Mouse (Mus musculus): ENCODE measurements around the gene Fggy.

DNA sequence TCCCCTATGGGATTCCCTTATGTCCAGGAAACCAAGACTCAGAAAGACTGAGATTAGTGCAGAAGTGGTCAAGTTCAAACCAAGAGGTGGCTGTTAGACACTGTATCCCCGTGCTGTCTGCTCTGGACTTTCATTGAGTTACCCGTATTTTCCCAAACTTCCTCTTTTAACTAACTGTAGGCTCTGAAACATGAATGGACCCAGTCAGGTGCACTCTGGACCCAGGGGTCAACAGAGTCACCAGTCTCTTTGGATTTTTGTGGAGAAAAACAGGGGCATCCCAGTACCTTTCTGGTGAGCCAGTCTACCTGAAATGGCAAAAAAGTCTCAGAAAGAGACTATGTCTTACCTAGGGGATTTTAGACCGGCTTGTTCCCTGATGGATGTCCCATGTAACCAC lies 33.6 kb downstream of the Fggy start:
- no peak for TF ChIP-seq CTCF (IDR thresholded peaks at IDR 0.05; ENCODE audit: low read depth)
- TF ChIP-seq EP300 (IDR thresholded peaks at IDR 0.05; ENCODE audit: low read depth) = no peak

Data from liver, embryonic 14.5 days (tissue).